Mouse (Mus musculus) thymus, postnatal 14 days (tissue): ENCODE data around the gene Exoc3l4.

Experiments used
- DNase-seq: peaks from one replicate; pipeline ENCODE4 v3.0.0; 2021

Exoc3l4 gene

DNA sequence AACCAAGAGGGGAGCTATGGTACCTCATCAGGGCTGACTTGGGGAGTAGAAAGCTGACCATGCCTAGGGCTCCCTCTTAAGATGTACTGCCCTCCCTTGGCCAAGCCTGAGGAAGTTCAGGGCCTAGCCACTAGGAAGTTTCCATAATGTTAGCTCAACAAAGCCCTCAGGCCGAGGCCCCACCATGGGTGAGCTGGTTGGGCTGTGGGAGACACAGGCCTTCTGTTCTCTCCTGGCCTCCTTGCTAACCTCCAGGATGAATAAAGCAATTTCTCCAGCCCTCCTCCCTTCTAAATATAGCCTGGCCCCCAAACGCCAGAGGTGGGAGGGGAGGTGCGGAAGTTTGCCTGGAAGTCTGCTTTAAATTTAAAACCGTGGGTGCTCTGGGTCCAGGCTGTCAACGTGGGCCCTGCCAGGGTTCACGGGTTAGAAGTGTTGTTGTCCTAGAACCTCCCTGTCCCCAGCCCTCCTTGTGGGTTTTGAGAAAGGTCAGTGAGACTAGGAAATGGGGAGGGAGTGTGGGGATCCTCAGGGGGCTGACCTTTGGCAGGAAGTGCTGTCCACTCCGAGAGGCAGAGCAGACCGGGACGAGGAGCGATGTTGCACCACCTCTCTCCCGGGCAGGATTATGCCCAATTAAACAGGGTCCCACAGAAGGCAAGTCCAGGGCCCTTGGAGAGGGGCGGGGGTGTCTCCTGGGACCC, 4.1 kb upstream of the Exoc3l4 start:
- DNase-seq, result no peak

DNA sequence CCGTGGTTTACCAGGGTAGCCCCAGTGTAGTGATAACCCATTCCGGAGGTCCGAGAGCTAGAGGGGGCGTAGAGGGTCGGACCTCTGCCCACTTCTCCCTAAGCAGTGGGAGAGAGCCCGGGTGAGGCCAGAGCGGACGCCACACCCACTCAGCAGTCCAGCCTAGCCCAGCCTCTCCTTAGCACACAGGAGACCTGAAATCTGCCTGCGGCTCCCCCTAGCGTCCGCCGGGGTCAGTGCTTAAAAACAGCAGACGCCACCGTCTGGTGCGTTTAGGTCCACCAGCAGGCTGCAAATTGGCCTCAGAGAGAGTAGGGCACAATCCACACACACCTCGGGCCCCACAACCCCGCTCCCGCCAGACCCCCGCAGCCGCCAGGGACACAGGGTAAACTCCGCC, 3.5 kb upstream of the Exoc3l4 start:
- DNase-seq, result peak; percentile 81

DNA sequence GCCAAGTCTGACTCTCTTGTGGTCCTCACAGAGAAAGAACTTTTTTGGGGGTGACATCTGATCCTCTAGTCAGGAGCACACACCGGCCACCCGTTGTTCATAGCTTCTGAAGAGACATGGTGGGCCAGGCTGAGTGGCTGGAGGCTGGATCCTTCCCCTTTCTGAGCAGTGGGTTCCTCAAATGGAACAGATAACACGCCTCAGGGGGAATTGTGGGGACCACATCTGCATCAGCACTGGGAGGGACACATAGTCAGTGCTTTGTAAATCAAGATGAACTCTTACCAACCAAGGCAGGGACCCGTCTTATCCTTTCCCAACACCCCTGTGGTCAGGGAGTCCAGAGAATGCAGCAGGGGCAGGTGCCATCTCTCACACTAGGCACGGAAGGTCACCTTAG, 3.1 kb downstream of the Exoc3l4 start:
- no peak for DNase-seq

DNA sequence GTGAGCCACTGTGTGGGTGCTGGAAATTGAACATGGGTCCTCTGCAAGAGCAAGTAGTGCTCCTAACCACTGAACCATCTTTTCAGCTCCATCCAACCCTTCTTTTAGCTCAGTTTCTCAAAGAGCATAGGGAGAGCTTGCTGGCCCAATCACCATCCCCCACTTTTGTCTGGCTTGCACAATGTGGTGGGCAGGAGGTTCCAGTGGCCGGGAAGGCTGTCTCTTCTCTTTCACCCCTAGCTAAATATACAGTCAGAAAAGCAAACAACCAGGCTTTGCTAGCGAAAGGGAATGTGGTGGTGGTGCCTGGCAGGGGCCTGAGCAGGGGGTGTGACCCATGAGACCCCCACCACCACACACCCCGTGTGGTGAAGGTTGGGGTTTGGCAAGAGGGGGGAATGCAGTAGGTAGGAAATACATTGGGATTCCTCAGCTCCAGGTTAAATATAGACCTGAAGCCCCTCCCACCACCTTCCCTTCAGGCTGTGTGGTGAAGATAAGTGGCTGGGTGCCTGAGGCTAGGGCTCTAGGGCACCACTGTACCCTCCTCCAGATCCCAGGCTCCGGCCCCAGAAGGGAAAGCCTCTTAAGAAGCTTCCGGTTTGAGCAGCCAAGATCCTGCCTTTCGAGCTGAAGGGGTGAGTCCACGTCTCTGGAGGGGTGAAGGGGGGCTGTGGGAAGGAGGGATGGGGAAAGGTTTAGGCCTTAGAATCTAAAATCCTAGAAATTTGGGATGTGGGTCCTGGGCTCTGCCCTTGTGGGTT, 4.3 kb downstream of the Exoc3l4 start:
- DNase-seq, result no peak

DNA sequence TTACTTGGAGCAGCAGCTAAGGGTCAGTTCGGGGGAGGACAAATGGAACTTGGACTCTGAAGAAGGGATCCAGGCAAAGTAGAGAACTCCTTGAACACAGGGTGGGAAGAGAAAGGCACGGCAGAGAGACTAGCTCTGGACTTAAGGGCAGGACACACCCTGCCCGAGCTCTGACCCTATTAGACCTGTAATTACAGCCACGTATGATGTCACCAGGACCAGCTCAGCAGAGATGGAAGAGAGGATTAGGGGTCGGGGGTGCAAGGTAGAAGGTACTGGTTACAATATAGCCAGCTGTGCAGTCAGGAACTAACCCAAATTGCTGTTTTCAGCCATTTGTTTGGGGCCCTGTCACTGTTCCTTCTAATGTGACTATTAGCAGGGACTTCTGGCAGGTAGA, 6.0 kb downstream of the Exoc3l4 start:
- DNase-seq, result no peak

DNA sequence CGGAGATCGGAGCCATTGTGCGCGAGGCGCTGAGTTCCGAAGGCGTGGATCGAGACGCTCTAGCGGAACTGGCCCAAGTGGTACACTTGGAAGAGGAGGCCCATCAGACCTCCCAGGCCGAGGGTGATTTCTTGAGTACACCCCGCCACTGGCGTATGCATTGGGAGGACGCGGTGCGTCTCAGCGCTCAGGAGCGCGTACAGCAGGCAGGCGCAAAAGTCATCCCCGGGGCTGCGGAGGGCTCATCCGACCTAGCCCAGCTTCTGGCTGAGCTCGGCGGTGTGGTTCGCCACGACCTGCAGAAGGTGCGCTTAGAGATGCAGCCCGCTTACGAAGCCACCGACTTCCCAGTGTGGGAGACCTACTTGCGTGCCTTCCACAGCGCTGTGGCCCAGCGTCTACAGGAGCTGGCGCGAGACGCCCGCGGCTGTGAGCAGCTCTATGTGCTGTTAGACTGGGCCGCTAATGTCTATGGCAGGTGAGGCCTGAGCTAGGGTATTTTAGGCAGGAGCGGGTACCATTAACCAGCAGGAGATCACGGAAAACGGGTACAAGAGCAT, 6.8 kb downstream of the Exoc3l4 start:
- no peak for DNase-seq

DNA sequence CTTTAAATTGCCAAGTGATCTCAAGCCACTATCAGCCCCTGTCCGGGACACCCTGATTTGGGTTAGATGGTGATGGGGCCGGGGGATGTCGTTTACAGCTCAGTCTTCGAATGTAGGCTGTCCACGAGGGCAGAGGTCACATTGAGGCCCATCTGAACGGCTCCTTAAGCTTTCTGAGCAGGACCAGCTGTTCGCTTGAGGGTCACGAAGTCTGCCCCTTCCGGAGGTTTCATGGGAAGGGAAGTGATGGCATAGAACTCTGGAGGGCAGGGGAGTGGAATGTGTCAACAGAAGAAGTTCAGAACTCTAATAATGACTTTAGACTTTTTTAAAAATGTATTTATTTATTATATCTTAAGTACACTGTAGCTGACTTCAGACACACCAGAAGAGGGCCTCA, 7.7 kb downstream of the Exoc3l4 start:
- no peak for DNase-seq

DNA sequence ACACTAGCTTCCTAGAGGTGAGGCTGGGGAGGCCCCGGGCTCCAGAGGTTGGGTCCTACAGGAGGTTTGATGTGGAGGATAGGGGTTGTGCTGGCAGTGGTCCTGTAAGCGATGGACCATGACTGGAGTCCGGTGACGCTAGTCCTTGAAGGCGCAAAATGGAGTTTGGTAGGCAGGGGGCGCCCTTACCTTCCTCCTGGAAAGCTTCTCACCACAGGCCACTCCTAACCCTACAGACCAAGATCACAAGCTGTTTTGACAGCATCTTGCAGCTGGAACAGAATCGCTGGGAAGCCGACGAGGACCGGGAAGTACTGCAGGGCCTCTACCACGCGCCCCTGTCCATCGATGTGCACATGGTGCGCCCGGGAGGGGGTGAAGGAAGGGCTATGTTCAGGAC, 8.4 kb downstream of the Exoc3l4 start:
- peak; percentile 68 for DNase-seq

DNA sequence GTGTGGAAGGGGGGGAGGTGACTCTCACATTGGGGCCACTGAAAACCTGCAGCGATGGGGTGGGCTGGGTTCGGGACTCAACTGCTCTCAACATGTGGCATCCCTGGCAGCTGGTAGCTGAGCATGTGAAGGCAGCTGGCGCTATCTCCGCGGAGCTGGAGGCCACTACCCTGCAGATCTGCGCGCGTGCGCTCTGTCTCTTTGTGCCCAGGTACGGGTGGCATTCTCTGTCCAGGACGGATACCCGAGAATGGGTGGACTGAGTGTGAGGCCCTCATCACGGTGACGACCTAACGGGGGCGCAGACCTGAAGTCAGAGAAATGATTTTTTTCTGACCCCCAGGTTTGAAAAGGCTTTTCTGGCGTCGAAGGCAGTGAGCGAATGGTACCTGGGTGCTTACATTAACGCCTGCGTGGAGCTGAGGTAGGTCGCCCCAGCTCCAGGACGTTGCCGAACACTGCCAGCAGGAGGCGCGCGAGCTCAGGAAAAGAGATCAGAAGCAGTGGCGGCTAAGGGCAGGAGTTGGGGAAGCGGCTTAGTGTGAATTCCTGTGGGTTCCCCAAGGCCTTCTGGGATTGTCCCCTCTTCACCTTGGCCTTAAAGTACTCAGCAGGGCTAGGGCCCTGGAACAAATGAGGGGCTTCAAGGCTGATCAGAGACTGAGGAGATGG, 9.1 kb downstream of the Exoc3l4 start:
- DNase-seq, result peak; percentile 89

DNA sequence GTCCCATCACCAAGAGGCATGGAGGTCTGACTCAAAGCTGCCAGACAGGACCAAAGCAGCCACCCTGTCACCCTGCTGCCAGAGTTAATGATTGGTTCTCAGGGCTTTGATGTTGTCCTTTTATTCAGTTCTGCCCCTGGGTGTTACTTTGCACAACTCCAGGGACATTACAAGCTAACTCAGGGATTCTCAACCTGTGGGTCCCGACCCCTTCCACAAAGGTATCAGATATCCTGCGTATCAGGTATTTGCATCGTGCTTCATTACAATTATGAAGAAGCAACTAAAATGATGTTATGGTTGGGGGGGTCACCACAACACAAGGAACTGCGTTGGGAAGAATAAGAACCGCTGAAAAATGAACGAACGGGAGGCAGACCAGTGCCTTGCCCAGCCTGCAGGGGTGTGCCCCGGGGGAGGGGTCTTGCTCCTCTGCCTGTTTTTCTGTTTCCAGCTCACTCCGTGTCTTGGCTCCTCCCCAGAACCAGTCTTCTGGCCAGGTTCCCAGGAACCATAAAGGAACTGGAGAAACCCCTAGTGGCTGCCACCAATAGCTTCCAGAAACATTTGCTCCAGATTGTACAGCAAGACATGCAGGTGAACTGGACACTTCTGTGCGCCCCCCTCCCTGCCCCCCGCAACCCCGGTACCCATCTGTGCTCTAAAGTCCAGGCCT, 10.8 kb downstream of the Exoc3l4 start:
- no peak for DNase-seq

DNA sequence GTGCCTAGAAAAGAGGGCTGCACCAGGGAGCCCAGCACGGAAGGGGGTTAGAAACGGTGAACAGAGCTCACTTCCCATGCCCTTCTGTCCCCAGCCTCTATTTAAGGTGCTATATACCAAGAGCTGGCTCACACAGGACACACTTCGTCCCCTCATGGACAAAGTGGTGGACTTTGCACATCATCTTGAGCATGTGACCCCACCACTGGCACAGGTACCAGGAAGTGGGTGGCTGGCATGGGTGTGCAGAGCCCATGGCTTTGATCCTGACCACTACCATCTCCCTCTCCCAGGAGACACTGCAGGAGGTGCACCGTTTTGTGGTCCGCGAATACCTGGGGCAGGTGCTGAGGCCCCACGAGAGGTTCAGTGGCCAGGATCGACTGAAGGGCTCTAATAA, 11.5 kb downstream of the Exoc3l4 start:
- no peak for DNase-seq

DNA sequence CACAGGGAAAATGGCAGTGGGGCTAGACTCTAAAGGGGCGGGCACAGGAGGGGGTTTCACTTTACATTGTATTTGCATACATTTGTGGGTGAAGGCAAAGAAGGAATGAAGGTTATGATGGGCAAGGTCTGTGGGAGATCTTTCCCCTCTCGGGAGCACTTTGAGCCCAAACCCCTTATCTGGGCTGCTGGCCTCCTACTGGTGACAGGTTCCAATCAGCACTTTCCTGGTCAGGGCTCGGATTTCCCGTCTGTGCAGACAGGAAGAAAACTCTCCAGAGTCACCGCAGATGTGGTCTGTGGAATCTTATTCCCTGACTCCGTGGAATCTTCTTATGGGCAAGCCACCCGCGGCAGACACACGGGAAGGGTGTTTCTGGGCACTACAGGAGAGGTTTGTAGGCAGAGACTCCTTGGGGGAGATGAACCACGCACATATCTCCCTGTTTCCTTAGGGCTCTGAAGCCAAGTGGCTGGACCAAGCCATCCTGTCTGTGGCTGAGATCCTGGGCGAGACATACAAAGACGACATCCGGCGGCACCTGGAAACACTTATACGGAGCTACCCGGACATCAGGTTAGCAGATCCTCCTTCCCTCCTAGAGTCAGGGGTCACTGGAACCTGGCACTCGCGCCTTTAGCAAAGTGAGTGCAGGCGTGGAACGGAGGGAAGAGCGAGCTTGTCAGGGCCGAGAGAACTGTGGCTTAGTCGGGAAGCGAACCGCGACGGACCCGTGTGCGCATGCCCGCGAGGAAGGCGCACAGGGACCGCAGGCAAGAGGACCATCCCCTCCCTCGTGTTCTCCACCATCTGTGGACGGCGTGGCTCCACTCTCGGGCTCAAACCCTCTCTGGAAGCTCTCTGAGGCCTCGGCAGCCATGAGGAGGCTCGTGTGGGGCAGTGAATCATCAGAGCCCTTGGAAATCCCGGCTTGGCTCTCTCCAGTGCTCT, 12.4 kb downstream of the Exoc3l4 start:
- no peak for DNase-seq

DNA sequence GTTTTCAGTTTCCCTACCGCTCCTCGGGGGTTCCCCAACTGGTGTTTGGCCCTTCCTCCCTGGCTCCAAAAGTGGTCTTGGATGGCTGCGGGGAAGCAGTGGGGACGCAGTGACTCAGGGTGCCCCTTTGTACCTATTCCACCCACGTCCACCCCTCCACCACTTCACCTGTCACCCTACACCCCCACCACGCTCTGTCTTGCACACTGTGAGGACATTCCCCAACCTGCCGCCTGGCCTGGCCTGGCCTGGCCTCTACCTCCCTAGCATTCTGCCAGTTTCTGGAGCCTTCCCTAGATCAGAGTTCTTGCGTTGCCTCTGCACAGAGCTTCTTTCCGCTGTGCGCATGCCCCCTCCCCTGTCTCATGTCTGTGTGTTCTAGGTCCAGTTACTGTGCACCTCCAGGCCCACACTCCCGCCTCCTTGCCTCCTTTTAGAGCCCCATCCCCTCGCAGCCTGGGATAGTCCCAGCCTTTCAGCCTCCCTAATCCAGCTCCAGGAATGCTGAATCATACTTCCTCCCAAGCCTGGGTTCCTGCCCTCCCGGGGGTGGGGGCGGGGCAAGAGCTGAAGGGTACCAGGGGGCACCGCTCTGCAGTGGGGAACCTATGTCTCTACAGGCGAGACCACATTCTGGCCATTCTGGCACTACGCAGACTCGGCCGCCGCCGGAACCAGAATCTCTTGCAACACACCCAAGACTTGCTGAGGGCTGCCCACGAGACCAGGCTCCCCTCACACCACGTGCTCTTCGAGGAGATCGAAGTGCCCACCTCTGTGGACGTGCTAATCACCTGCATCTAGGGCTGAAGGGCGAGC, 13.4 kb downstream of the Exoc3l4 start:
- no peak for DNase-seq

DNA sequence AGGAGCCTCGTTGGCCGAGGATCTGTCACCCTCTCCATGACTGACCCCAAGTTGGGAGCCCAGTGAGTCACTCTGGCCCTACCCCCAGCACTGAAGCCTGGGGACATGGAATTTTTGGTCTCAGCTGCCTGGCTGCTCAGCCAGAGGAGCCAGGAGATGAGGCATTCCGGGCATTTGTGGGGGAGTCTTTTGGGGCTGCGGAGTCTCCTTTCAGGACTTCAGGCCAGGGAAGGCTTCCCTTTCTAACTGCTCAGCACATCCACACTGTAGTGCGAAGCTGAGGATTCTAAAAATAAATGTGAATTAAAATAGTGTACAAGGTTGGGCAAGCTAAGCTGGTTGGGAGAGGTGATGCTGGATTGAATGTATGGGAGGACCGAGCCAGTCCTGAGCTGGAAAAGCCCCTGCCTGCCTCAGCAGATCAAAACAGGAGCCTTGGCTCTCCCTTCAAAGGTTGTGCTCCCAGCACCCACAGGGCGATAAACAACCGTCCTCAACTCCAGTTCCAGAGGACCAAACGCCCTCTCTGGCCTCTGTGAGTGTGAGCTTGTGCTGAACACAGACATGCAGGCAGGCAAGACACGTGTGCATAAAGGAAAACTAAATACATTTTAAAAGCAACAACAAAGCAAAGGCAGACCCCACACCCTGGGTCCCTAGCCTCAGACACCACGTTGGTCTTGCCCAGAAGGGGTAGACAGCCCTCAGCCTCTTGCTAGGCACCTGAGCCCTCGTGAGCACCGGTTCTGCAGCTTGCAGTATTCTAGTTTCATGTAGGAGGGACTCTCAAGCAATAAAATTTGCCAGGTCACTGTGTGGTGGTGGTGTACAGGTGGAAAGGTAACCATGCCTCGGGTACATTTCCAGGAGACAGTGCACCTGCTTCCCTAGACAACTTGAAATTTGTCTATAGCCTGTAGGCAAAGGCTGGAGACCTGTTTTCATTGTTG, 14.3 kb downstream of the Exoc3l4 start:
- no peak for DNase-seq

DNA sequence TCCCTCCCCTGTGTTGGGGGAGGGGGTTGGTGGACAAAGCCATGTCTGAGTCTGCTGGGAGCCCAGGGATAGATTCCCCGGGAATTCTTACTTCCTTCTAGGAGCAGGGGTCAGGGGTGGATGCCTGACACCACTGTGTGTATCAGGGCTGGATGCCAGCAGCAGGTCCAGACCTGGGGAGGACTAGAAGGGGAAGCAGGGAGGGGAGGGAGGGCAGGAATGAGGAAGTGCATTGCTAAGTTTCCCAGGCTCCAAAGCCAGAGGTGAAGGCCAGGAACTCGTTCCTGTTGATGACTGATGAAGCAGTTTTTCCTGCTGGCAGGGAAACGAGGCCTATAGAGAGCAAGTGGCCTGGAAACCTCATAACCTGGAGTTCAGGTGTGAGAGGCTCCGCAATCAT, 15.3 kb downstream of the Exoc3l4 start:
- DNase-seq, result no peak

DNA sequence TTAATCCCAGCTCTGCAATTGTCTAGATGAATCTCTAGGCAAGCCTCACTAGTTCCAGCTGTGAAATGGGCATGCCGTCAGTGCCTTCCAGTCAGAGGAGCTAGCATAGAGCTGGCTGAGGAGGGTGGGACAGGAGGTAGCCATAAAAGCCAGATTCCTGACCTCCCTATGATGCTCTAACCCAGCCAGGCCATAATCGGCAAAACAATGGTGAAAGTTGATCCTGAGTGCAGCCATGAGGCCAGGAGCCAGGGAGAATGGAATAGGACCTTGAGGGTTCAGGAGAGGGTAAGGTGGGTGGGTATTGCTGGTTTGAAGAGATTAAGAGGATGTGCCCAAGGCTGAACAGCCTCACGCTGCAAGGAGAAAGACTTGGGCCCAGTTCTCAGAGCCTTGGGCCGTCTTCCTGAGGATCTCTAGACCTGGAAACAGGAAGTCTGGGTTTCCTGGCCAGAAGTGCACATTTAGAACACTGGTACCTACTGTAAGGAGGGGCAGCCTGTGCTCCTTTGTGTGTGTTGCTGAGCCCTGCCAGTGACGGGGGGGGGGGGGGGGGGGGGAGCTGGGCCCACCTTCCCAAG, 16.0 kb downstream of the Exoc3l4 start:
- DNase-seq, result no peak

DNA sequence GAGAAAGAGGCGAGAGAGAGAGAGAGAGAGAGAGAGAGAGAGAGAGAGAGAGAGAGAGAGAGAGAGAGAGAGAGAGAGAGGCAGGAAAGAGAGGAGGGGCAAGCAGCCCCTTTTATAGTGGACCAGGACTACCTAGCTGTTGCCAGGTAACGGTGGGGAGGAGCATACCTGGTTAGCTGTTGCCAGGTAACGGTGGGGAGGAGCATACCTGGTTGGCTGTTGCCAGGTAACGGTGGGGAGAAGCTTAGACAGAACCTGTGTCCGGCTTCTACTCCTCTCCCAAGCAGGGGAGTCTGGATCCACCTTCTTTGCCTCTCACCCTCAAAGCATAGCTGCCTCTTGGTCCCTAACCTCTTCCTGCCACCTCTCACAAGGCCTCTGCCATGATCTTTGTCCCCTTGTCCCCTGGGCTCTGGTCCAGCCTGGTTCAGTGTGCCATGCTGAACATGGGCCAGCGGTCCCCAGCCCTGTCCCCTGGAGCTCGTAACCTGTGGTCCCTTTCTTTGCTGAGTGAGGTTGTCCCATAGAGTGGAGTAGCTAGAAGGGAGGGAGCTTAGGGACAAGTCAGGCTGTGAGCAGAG, 17.4 kb downstream of the Exoc3l4 start:
- no peak for DNase-seq

DNA sequence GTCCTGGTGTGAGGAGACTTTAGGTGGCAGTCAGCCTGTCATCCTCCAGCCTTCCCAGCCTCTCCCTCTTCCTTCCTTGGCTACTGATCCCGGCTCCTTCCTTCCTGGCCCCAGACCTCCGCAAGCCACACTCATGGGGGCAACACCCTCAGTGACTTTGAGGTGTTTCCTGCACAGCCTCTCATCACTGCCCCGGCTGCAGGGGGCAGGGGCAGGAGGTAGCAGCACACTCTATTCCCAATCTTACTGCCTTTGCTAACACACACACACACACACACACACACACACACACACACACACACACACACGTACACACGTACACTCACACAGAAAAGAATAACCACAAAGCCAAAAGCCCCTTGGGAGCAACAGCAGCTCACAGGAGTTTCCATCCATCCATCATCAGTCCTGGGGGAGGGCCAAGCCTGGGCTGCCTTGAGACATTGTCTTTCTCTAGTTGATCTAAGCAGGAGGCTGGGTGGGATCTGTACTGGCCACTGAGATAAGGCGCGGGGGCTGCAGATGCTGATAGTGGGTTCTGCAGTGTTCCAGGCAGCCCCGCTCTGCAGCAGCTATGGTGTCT, 18.0 kb downstream of the Exoc3l4 start:
- DNase-seq, result no peak

DNA sequence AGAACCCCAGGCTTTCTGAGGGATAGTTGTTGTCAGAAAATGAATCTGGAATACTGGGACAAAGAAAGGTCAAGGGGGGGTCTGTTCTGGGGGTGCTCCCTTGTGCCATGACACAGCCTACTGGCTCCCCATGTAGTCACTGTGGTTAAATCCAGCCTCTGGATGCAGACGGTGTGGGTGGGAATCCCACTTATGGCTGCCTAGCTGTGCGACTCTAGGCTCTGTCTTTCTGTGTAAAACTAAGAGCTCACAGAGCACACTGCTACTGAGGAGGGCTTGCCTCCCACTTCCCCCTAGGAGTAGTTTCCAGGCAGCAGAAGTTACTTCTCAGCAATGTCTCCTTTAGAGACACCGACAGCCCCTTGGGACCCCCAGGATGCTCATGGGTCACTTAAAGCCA, 19.4 kb downstream of the Exoc3l4 start:
- DNase-seq, result no peak
